Mouse (Mus musculus): ENCODE results near the gene Acat2.
"Not testable (repeated sequence)": the region's sequence is repeated elsewhere in the genome, so short reads cannot be mapped to it uniquely, and the experiment has no call there.

Acat2 gene

DNA sequence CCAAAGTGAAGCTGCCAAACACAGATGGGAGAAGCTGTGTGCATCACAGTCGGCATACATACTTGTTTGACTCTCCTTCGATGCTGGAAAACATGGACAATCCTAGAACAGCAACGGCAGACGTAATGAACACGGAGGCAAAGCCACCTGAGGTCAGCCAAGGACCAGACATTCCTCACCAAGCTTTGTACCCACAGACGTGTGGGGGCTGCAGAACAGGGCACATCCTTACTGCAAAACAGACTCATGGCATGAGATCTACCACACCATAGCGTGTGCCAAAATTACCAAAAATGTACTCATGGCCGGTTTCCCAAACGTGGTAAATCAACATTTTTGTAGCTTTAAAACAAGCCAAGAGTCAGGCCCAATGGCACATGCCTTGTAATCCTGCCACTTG is 54.1 kb downstream of the Acat2 start:
- no peak for DNase-seq (ENCODE audit: low spot score)

DNA sequence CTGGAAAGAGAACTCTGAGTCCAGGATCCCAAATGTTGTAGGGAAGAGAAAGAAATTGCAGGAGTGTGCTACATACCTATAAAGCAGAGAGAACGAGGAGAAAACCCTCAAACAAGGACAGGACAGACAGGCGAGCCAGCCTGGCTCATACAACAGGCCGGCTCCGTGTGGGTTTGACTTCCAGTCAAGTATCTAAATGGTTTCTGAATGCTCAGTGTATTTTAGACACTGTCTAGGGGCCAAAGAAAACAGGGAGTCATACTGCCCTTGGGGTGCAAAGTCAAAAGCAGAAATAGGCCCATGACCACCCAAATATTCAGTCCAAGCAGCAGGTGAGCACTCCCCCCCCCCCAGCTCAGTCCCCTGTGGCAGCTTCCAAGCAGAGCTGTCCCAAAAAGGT is 54.7 kb downstream of the Acat2 start:
- DNase-seq (ENCODE audit: low spot score) = no peak

DNA sequence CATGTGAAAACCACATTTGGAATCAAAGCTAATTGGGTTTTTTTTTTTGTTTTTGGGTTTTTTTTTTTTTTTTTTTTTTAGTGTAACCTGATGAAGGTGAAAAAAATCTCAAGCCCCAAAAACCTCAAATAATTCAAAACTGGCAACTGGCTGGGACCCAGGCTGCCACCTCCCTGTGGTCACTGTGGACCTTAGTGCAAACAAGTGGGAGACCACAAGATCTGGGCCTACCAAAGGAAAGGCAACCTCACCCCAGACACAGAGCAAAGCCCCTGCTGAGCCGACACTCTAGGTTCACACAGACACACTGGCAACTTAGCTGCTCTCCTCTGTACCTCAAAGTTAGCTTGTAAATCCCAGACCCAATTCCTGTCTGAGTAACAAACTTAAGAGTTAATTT is 56.2 kb downstream of the Acat2 start:
- no peak for DNase-seq (ENCODE audit: low spot score)

DNA sequence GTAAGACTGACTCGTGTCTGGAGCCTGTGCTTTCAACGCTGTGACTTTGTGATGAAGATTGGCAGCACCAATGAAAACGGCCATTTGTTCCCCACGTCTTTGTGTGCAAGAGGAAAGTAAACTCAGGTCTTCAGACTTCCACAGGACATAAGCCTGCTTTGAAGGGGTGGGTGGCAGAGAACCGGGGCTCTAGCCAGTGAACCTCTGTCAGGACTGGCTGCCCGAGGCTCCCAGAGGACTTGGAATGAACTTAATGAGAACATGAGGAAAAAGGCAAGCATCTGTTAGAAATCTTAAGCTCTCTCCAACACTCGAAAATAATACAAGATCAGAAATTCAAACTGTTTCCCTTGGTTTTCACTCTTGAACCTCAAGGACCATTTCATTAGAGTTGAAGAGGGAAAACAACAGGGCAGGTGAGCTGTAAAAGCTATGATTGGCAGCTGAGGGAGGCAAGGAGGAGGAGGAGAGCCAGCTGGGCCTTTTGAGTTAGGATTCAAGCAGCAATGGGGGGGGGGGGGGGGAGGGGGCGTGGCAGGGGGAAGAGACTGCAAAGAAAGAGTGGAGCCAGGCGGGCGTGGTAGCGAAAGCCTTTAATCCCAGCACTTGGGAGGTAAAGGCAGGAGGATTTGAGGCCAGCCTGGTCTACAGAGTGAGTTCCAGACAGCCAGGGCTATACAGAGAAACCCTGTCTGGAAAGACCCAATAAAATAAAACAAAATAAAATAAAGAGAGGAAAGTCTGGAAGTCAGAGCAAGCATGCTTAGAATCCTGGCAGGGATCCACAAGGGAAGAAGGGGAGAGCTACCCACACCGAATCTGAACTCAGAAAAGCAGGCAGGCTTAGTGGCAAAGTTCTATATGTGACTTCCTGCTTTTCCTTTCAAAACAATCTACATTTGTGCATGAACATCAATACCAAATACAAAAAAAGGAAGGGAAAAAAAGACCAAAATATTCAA is 56.9 kb downstream of the Acat2 start:
- DNase-seq (ENCODE audit: low spot score) = no peak

DNA sequence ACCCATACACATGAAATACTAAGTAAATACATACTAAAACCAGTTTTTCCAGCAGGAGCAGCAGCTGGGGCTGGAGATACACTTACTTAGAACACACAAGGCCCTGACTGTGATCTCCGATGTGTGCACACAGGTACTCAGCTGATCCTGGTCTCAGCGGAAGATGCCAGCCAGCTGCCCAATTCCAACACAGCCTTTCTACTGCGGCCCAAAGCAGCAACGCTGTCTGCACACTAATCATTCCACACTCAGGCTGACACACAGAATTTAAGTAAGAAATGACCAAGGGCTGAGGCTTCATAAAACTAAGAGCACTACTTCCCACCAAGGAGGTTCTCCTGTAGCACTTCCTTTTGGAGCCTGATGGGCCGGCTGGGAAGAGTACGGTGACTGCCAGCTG is 58.3 kb downstream of the Acat2 start:
- DNase-seq (ENCODE audit: low spot score) = no peak

DNA sequence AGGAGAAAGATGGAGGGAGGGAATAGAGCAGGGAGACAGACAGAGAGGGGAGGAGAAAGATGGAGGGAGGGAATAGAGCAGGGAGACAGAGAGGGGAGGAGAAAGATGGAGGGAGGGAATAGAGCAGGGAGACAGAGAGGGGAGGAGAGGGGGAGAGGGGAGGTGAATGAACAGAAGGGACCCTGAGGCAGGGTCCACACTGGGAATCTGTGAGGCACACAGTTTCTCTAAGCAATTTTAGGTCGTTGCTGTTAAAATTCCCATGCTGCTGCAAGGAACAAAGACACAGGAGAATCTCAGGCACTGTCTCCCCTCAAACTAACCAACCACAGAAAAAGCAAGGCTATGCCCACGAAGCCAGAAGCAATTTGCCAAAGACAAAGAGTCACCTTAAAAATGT is 61.9 kb downstream of the Acat2 start:
- DNase-seq (ENCODE audit: low spot score) = not testable (repeated sequence)

DNA sequence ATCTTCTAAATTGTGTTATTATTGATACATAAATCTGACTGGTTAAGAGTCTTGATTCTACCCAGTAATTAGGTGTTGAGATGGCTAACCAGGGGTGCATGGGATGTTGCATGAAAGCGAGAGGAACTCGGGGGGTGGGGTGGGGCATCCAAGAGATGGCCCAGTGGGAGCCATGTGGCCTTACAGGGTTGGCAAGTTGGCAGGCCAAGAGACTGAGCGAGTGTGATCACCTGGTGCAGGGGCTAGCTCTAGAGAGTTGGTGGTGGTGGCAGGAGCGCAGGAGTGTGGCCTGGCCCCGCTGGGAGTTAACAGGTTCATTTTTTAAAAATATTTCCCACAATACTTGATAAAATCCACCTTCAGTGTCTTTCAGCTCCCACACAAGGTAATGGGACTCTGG is 62.9 kb downstream of the Acat2 start:
- no peak for DNase-seq (ENCODE audit: low spot score)

Data from layer of hippocampus, adult 11-12 months (tissue).